Mouse (Mus musculus) B cell, adult 2 months (primary cell): ENCODE results near the gene Nelfe.
"Not testable (repeated sequence)": the region's sequence is repeated elsewhere in the genome, so short reads cannot be mapped to it uniquely, and the experiment has no call there.

Experiments used
- DNase-seq, 2 experiments: peaks; one replicate each; pipeline ENCODE4 v3.0.0; 2022

The Nelfe gene

DNA sequence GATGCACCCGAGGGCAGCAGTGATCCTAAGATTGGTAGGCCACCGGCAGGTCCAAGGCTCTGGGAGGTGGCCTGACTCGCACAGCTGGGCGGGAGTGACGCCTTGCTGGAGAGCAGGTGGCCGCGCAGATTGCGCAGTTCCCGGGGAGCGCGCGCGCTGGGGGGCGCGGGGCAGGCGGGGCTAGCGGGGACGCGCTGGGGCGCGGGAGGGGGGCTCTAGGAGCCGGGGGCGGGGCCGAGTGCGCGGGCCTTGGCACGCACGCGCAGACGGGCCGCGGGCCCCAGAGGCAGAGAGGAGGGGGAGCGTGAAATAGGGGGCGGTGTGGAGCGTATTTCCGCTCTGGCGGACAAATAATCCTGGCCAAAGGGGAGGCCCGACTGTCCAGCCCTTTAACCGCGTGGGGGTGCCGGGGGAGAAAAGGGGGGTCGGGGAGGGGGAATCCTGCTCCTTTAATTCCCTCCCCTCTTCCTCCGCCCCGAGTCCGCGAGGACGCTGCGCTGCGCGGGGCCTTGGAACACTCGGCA is 43.9 kb downstream of the Nelfe start:
- DNase-seq = peak; percentile 88 to 90

DNA sequence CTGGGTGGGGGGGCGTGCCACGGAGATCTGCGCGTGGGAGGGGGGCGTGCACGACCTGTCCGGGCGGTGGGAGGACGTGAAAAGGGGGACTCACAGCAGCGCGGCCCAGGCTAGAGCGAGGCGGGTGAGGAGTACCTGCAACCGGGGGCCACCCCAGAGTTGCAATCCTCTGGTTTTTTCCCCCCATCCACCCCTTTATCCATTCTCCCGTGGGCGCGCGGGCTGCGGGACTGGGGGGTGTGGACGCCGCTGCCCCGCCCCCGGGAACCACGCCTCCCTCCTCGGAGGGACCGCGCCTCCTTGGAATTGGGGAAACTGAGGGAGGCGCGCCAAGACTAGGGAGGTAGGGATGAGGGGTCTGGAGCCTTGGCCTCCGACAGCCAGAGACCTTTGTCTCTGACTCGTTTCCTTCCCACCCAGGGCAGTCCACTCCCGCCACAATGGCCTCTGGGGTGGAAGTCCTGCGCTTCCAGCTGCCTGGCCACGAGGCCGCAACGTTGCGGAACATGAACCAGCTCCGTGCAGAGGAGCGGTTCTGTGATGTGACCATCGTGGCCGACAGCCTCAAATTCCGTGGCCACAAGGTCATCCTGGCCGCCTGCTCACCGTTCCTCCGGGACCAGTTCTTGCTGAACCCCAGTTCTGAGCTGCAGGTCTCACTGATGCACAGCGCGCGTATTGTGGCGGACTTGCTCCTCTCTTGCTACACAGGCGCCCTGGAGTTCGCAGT is 44.8 kb downstream of the Nelfe start:
- DNase-seq = no peak

DNA sequence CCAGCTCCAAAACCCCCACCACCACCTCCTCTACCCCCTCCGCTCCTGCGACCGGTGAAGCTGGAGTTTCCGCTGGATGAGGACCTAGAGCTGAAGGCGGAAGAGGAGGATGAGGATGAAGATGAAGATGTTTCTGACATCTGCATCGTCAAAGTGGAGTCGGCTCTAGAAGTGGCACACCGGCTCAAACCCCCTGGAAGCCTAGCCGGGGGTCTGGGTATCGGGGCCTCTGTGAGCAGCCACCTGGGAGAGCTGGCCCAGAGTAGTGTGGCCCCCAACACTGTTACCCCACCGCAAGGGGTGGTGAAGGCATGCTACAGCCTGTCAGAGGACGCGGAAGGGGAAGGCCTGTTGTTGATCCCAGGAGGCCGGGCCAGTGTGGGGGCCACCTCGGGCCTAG is 45.5 kb downstream of the Nelfe start:
- no peak for DNase-seq

DNA sequence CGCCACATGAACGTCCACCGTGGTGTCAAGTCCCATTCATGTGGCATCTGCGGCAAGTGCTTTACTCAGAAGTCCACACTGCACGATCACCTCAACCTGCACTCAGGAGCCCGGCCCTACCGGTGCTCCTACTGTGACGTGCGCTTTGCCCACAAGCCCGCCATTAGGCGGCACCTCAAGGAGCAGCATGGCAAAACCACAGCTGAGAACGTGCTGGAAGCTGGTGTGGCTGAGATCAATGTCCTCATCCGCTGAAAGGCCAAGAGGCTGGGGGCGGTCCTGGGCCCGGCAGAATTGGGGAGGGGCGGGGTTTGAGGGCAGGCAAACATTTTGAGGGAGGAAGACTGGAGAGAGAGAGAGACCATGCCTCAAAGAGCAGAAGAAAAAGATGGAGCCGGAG is 46.2 kb downstream of the Nelfe start:
- no peak for DNase-seq

DNA sequence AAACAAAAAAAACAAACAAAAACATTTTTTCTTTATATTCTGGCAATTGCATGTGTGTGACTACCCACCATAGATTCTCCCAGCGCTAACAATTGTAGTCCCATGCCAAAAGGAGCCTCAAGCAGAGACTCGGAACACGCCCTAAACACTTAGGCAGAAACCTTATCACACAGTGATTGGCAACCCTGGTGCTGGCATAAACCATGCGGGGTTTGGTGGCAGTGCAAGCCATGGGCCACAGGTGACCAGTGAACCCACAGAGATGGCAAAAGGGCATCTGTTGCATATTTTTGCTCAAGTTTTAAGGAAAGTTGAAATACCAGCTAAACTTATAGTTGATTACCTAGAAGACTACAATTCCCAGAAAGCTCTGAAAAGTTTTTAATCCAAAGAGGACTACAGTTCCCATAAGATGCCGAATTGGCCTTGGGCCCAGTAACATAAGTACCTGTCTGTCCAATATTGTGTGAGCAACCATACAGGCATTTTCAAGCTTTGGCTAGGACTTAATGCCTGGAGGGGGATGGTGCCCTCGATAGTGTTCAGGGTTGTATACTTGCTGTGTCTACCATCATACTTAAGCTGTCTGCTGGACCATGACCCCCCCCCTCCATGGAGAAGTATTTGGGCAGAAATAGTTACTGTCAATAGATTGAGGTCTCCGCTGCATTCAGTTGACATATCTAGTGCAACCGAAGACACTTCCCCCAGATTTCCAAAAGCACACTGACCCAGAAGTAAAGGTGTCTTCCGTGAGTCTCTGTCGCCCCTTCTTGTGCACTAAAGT is 47.4 kb downstream of the Nelfe start:
- peak in 1 of 2 experiments; percentile 23 for DNase-seq

DNA sequence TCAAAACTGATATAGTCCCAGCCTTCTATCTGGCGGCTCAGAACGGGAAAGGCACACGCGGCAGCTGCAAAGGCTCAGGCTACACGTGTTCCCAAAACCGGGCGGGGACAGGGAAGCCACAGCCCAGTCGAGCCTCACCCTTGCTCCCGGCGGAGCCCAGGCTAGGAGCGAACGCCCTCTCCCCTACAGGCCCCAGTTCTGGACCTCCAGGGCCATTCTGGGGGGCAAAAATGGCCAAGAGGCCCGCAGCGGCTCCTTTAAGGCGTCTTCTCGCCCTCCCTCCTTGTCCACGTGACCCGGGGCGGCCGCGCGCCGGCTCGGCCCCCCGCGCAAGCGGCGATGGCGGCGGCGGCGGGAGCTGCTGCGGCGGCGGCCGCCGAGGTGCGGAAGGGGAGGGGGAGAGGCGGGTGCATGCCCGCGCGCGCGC is 48.0 kb downstream of the Nelfe start, which contains the start of the genes C2 and Ehmt2:
Gene C2, minus strand, starts transcription at position 106 of the 427 bp plus-strand sequence.
Gene Ehmt2, plus strand, starts transcription at position 310 of the 427 bp plus-strand sequence.
- DNase-seq = peak; percentile 76 to 81

DNA sequence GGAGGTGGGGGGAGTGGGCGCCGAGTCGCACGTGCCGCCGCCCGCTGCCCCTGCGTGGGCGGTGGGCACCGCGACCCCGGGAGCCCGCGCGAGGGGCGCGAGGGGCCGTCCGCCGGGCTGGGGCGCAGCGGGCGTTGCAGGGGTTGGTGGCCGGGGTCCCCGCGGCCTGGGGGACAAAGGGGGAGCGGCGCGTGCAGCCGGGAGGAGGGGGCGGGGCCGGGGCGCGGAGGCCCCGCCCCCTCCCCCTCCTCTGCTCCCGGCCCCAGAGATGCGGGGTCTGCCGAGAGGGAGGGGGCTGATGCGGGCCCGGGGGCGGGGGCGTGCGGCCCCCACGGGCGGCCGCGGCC is 48.5 kb downstream of the Nelfe start:
- no peak for DNase-seq

DNA sequence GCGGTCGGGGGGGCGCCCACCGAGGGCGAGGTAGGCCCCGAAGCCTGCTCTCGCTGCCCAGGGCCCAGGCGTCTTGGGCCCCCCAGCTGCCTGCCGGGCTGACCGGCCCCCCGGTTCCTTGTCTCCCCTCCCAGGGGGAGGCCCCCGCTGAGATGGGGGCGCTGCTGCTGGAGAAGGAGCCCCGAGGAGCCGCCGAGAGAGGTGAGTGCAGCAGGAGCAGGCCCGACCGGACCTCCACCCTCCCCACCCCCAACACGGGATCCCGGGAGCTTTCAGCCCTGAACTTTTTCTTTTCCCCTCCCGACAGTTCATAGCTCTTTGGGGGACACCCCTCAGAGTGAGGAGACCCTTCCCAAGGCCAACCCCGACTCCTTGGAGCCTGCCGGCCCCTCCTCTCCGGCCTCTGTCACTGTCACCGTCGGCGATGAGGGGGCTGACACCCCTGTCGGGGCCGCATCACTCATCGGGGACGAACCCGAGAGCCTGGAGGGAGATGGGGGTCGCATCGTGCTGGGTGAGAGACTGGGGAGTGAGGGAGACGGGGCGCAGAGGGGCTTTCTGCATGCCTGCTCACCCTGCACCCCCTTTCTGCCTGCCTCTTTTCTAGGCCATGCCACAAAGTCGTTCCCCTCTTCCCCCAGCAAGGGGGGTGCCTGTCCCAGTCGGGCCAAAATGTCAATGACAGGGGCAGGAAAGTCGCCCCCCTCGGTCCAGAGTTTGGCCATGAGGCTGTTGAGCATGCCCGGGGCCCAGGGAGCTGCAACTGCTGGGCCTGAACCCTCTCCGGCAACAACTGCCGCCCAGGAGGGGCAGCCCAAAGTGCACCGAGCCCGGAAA is 49.1 kb downstream of the Nelfe start:
- peak; percentile 53 to 62 for DNase-seq

DNA sequence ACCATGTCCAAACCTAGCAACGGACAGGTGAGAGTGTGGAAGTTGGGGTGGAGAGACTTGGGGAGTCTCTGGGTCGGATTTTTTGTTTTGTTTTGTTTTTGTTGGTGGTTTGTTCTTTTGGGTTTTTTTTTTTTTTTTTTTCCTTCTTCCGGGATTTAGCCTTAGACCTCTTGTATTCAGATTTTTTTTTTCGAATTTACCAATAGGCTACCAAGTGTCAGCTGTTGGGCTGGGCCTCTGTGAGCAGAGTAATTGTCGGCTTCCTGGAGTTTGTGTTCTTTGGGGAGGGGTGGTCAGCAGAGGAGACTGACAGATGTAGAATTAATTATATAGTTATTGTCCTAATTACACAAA is 49.7 kb downstream of the Nelfe start:
- DNase-seq = peak in 1 of 2 experiments; percentile 33

DNA sequence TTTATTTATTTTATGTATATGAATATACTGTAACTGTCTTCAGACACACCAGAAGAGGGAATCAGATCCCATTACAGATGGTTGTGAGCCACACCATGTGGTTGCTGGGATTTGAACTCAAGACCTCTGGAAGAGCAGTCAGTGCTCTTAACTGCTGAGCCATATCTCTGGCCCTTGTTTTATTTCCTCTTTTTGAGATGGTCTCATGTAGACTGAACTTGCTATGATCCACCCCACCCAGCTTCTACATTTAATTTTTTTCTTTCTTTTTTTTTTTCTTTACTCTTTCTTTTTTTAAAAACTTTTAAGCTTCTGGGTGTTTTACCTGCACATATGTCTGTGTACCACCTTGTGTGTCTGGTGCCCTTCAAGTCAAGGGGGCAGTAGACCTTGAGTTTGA is 50.6 kb downstream of the Nelfe start:
- not testable (repeated sequence) for DNase-seq

DNA sequence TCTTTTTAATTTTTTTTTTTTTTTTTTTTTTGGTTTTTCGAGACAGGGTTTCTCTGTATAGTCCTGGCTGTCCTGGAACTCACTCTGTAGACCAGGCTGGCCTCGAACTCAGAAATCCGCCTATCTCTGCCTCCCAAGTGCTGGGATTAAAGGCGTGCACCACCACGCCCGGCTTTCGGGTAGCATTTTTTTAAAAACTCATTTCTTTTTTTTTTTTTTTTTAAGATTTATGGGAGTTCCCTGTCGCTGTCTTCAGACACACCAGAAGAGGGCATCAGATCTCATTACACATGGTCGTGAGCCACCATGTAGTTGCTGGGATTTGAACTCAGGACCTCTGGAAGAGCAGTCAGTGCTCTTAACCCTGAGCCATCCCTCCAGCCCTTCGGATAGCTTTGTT is 51.8 kb downstream of the Nelfe start:
- DNase-seq = not testable (repeated sequence)

DNA sequence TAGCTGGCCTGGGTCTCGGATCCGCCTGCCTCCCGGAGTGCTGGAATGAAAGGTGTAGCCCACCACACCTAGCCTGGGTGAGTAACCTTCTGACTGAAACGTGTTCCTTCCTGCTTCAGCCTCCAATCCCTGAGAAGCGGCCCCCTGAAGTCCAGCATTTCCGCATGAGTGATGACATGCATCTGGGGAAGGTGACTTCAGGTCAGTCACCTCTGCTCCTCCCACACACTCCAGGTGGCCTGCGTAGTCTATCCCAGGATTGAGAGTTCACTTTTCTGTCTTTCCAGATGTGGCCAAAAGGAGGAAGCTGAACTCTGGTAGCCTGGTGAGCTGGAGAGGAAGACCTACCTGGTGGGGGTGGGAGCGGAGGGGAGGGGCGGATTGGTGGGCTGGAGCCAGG is 52.7 kb downstream of the Nelfe start:
- no peak for DNase-seq
